Mouse (Mus musculus) intestine, postnatal 0 days (tissue): ENCODE results near the gene Cdkal1. TPM values are rescaled to one million over a fixed set of nuclear protein-coding genes. Genes with fewer than 3 reads are reported as not detected.

Experiments used
- ATAC-seq: fragments of 200-750 bp; cut with Nextera tagmentation; 2 replicates; pipeline ENCODE4 v1.8.0; 2017; ENCODE audit warnings: mild to moderate bottlenecking, moderate TSS enrichment, moderate library complexity
- H3K27ac ChIP-seq: fragments of 300-500 bp; sonication (generic); 2 replicates; pipeline ENCODE4 v1.5.1; 2014; ENCODE audit warnings: mild to moderate bottlenecking, low read depth, low read length, moderate library complexity
- H3K27me3 ChIP-seq: fragments of 300-500 bp; sonication (generic); replicated peaks from 2 replicates; pipeline ENCODE4 v1.6.1; 2014; ENCODE audit warnings: low read length, mixed read lengths; ENCODE audit not compliant: control insufficient read depth, insufficient read depth
- H3K36me3 ChIP-seq: fragments of 300-500 bp; sonication (generic); 2 replicates; pipeline ENCODE4 v1.6.1; 2014; ENCODE audit warnings: mild to moderate bottlenecking, moderate library complexity; ENCODE audit not compliant: control insufficient read depth, insufficient read depth
- H3K4me1 ChIP-seq: fragments of 300-500 bp; sonication (generic); replicated peaks from 2 replicates; pipeline ENCODE4 v1.6.1; 2014; ENCODE audit warnings: antibody characterized with exemption, low read length, mixed read lengths; ENCODE audit not compliant: control insufficient read depth, insufficient read depth
- H3K4me2 ChIP-seq: fragments of 300-500 bp; sonication (generic); replicated peaks from 2 replicates; pipeline ENCODE4 v1.6.1; 2014; ENCODE audit warnings: low read depth, mild to moderate bottlenecking, moderate library complexity
- H3K4me3 ChIP-seq: fragments of 300-500 bp; sonication (generic); 2 replicates; pipeline ENCODE4 v1.5.1; 2014; ENCODE audit warnings: low read depth, low read length
- H3K9ac ChIP-seq: fragments of 300-500 bp; sonication (generic); 2 replicates; pipeline ENCODE4 v1.6.1; 2014; ENCODE audit warnings: mild to moderate bottlenecking, low read depth, low read length
- H3K9me3 ChIP-seq: fragments of 300-500 bp; sonication (generic); 2 replicates; pipeline ENCODE4 v1.6.1; 2016; ENCODE audit warnings: mixed run types; ENCODE audit not compliant: control insufficient read depth
- CTCF ChIP-seq: sonication (generic); IDR thresholded peaks from 2 replicates; pipeline ENCODE4 v1.5.1; 2016; ENCODE audit warnings: low read depth, mild to moderate bottlenecking, control low read depth, antibody characterized with exemption, moderate library complexity
- WGBS: fragments of 180-500 bp; shearing (Covaris S2); extraction: QIAGEN DNeasy Blood & Tissue Kit; methylation state at CpG from one replicate; pipeline ENCODE4 v1.1.7; 2014; 5-methylcytosine and 5-hydroxymethylcytosine counted together
- polyA plus RNA-seq: library from polyadenylated mRNA; unstranded; fragments of >200 nt; fragmentation: Nextera tagmentation; extraction: Ambion mirVana; gene quantifications from 2 replicates; pipeline ENCODE4 v1.2.1, GENCODE M21; 2015

The Cdkal1 gene
- polyA plus RNA-seq: 13.1 and 13.5 TPM in 2 replicates

DNA sequence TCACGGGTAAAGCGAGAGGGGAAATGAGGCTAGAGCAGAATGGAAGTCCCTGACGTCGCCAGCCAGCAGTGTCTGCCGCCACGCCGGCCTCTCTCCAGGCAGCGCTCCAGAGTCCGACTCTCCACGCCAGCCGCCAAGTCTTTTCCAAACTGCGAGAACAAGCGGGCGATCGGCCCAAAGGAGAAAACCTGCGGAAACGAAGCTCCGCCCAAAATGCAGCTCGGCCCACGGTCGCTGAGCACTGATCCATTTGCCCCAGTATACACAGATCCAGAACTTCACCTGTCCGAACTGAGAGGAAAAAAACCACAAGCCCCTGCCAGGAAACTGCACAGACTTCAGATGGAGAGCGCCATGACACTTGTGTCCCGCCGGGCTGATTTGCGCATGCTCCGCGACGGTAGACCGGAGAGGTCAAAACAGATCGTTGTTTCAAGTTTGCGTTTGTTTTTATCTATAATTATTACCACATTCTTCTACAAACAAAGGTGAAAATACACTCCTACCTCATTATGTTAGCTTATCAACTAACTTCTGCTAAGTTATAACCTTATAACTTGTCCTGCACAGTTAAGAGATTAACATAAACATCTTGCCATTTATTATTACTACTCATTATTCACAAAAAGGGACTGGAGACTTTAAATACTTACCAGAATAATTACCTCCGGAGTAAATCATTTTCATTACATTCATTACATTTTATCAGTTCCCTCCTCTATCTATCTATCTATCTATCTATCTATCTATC, at the start of gene Cdkal1:
Gene Cdkal1 (minus strand): TSS at position 394 of the 751 bp plus-strand sequence.
- Histone ChIP-seq H3K36me3 (peaks cover 6% of the 10 kb centered on the region; the same call in 1 of the 2 replicates), H3K4me2 (peak within 1 kb of the TSS; percentile 80), H3K9me3 (no peaks in the 10 kb centered on the region), H3K4me1 (0 out of 2 replicates have a peak, but pooled peaks cover 2% of the 10 kb centered on the region), H3K9ac (peak within 1 kb of the TSS; percentile 54), H3K27me3 (no peaks in the 10 kb centered on the region), H3K27ac (peak within 1 kb of the TSS; percentile 82), H3K4me3 (peak within 1 kb of the TSS; percentile 73)
- WGBS: under 1% methylated on average over 33 of the region's 33 CpGs
- ATAC-seq: peak; percentile 80
- no peak; the same call in 1 of the 2 replicates for TF ChIP-seq CTCF

DNA sequence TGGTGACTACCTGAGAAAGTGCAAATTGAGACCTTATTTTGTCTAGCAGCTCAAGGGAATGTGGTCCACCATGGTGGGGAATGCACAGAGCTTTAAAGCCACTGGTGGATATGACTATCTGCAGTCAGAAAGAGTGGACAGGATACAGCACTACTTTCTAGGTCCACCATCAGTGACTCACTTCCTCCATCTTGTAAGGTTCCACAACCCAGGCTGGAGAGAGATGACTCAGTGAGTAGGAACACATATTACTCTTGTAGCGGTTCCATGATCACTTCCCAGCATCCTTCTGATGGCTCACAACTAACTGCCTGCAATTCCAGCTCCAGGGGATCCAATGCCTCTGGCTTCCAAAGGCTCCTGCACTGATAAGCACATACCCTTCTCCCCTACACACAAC, 47.9 kb upstream of the Cdkal1 start:
- WGBS: 89% methylated on average over 1 of the region's 1 CpGs
- H3K9ac ChIP-seq: no peak overlapping the region
- TF ChIP-seq CTCF: no peak

DNA sequence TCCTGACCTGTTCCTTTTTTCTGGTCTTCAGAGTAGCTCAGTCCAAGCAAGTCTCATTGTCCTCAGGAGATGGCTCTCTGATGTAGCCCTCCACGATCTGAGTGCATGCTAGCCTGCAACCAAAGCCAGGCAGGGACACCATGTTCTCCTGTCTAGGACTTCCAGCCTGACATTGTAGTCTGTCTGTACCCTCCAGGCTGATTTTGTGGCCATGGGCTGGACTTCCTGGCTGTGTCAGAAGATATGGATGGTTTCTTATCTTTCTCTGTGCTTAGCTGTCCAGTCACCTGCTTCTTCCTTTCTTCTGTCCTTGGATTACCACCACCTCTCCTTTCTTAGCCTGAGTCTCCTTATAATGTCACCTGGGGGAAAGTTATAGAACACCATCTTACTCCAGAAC, 47.2 kb upstream of the Cdkal1 start:
- H3K9ac ChIP-seq: no peak overlapping the region
- no peaks in the 10 kb centered on the region for H3K36me3 ChIP-seq
- no peak overlapping the region for H3K4me3 ChIP-seq
- no peaks in the 10 kb centered on the region for H3K9me3 ChIP-seq
- TF ChIP-seq CTCF: no peak
- H3K4me2 ChIP-seq: no peak overlapping the region
- no peak overlapping the region for H3K27ac ChIP-seq
- WGBS: 94% methylated on average over 1 of the region's 1 CpGs
- no peak for ATAC-seq
- no peaks in the 10 kb centered on the region for H3K4me1 ChIP-seq
- H3K27me3 ChIP-seq: no peaks in the 10 kb centered on the region

More for the DNA sequence above, 47.9 kb upstream of the Cdkal1 start:
- no peaks in the 10 kb centered on the region for H3K36me3 ChIP-seq
- H3K4me1 ChIP-seq: no peaks in the 10 kb centered on the region
- H3K27ac ChIP-seq: no peak overlapping the region
- H3K9me3 ChIP-seq: no peaks in the 10 kb centered on the region
- H3K27me3 ChIP-seq: no peaks in the 10 kb centered on the region
- no peak for ATAC-seq
- no peak overlapping the region for H3K4me3 ChIP-seq
- H3K4me2 ChIP-seq: no peak overlapping the region

DNA sequence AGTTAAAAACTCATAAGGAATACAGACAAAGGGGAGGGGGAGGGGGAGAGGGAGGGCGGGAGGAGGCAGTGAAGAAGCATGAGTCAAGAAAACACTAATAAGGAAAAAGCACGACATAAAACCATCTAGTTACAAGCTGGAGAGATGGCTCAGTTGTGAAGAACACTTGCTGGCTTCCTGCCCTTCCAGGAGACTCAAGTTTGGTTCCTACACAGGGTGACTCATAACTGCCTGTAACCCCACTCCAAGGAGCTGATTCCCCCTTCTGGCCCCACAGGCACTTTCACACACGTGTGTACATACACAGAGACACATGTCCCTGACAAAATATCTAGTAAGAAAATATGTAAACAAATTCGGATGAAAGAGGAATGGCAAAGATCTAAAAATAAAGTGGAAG, 46.2 kb upstream of the Cdkal1 start:
- WGBS: 56% methylated on average over 4 of the region's 4 CpGs
- no peak overlapping the region for H3K9ac ChIP-seq
- H3K4me3 ChIP-seq: no peak overlapping the region
- H3K27me3 ChIP-seq: no peaks in the 10 kb centered on the region
- TF ChIP-seq CTCF: no peak
- no peak for ATAC-seq
- H3K36me3 ChIP-seq: no peaks in the 10 kb centered on the region
- no peak overlapping the region for H3K27ac ChIP-seq
- no peak overlapping the region for H3K4me2 ChIP-seq
- H3K9me3 ChIP-seq: no peaks in the 10 kb centered on the region
- no peaks in the 10 kb centered on the region for H3K4me1 ChIP-seq

DNA sequence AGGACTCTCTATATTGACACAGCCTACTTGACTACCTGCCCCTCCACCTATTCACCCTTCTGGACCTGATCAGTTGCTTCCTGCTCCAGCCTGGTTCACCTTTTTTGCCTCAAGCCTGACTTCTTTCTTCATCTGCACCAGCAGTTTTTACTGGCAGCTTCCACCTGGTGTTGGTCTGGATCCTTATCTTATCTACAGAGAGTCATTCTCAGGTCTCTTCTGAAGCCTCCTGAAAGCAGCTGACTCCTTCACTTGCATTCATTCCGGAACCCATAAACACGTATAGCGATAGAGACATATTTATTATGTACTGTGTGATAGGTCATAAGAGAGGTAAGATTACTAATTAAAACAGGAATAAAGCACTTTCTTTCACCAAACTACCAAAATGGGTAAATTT, 11.3 kb upstream of the Cdkal1 start:
- no peak for TF ChIP-seq CTCF
- Histone ChIP-seq H3K9ac (no peak overlapping the region), H3K4me3 (no peak overlapping the region), H3K27ac (peak overlapping the region; percentile 54), H3K9me3 (no peaks in the 10 kb centered on the region), H3K4me1 (no peaks in the 10 kb centered on the region), H3K27me3 (no peaks in the 10 kb centered on the region), H3K36me3 (no peaks in the 10 kb centered on the region), H3K4me2 (0 out of 2 replicates have a peak overlapping the region, but pooled peaks have one; percentile 17)
- peak; percentile 78 for ATAC-seq
- WGBS: 54% methylated on average over 3 of the region's 3 CpGs

DNA sequence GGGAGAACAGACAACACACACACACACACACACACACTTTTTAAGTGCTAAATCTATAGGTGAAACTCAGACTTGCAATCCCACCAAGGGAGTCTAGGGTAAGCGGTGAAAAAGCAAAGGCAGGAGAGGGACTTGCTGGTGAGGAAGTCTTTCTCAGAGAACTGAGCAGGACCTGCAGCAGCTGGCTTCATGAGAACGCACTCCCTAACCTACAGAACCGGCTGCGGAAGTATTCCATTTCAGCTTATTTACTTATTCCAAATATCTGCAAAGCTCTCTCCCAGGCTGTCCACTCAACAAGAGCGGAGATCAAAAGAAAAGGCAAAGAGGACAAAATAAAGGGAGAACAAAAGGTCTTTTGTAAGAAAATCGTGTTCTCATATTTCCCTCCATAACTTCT, 8.9 kb upstream of the Cdkal1 start:
- no peaks in the 10 kb centered on the region for H3K9me3 ChIP-seq
- 57% methylated on average over 6 of the region's 6 CpGs for whole genome bisulfite sequencing
- ATAC-seq: no peak
- no peaks in the 10 kb centered on the region for H3K27me3 ChIP-seq
- no peak for TF ChIP-seq CTCF
- no peaks in the 10 kb centered on the region for H3K4me1 ChIP-seq
- H3K27ac ChIP-seq: no peak overlapping the region
- H3K36me3 ChIP-seq: no peaks in the 10 kb centered on the region
- no peak overlapping the region for H3K4me3 ChIP-seq
- H3K4me2 ChIP-seq: no peak overlapping the region
- H3K9ac ChIP-seq: no peak overlapping the region
